ENCODE assay signal across 14 mouse cellular contexts in genomic region chr6:87225286-87225685, GRCm38 (mm10).
DNase-seq lines count a peak whose midpoint lies in the region; ATAC-seq and TF ChIP-seq lines count a peak whose summit lies in the region.
"Had no signal": no experiment of that assay in that cellular context is flagged by ENCODE, and none has a peak within 500 bp of the region (broad histone marks: within the 10 kb centered on the region; RNA-seq: fewer than 3 reads in every experiment).

No protein-coding gene starts in this region.

- no peaks in the 10 kb centered on the region for H3K36me3 ChIP-seq in ES-E14 (ENCODE audit: control insufficient read depth, insufficient read depth, low read length, poor library complexity, severe bottlenecking)
- H3K36me3 ChIP-seq in limb, embryonic 12.5 days, result peaks cover 24% of the 10 kb centered on the region
- H3K36me3 ChIP-seq: forebrain, embryonic 12.5 days; hindbrain, embryonic 13.5 days had no signal

- WGBS in limb, embryonic 12.5 days, result 89% methylated on average over 1 of the region's 1 CpGs

- H3K4me3 ChIP-seq in ES-E14 (ENCODE audit: insufficient read depth in 1 of 2, low read depth in 1 of 2, low read length in 2 of 2, poor library complexity in 1 of 2, severe bottlenecking in 1 of 2), result no peak overlapping the region
- no peak overlapping the region for H3K4me3 ChIP-seq in cortical plate, adult 2 months (ENCODE audit: insufficient read depth, low read length)
- no peak overlapping the region for H3K4me3 ChIP-seq in limb, embryonic 12.5 days (replicated peaks)
- H3K4me3 ChIP-seq: forebrain, embryonic 12.5 days; hindbrain, embryonic 13.5 days had no signal

- H3K27me3 ChIP-seq in limb, embryonic 12.5 days, result no peaks in the 10 kb centered on the region
- H3K27me3 ChIP-seq: forebrain, embryonic 12.5 days; hindbrain, embryonic 13.5 days had no signal

- H3K4me1 ChIP-seq in ES-E14 (ENCODE audit: control insufficient read depth in 2 of 2, insufficient read depth in 2 of 2, low read length in 2 of 2, poor library complexity in 1 of 2), result 0 out of 4 replicates have a peak, but pooled peaks cover 0 to 3% of the 10 kb centered on the region in 2 experiments
- H3K4me1 ChIP-seq in cortical plate, adult 2 months (ENCODE audit: control insufficient read depth, insufficient read depth, low read length), result peaks cover 9% of the 10 kb centered on the region
- peaks cover 64% of the 10 kb centered on the region for H3K4me1 ChIP-seq in limb, embryonic 12.5 days (replicated peaks)
- H3K4me1 ChIP-seq: forebrain, embryonic 12.5 days had no signal

- in situ Hi-C loops in ES-E14 (cut with MboI; ENCODE audit: low sequenced_read_pairs in 2 of 2, unreplicated experiment in 2 of 2), result no loop called here

- no peaks in the 10 kb centered on the region for H3K9me3 ChIP-seq in ES-E14 (ENCODE audit: control insufficient read depth, insufficient read depth, low read depth, low read length)
- peaks cover 5% of the 10 kb centered on the region for H3K9me3 ChIP-seq in limb, embryonic 12.5 days

- DNase-seq in ES-E14 (ENCODE audit: low read depth, low spot score), result peak; percentile 40
- peak; percentile 65 for DNase-seq in kidney, adult 9 months
- DNase-seq in cerebellum, postnatal 10 days, result no peak
- no peak for DNase-seq in spleen, postnatal 36 days (ENCODE audit: low spot score in 2 of 2)
- DNase-seq in layer of hippocampus, adult 9-10 months (ENCODE audit: low spot score), result no peak
- DNase-seq: adrenal gland, postnatal 10 days; liver, postnatal 0 days; right cerebral cortex, adult 18-20 months; thymus, postnatal 14 days had no signal

- peak; percentile 41; the same call in 1 of the 2 replicates for ATAC-seq in limb, embryonic 12.5 days (ENCODE audit: insufficient number of reproducible peaks, insufficient read depth, low FRiP score, low TSS enrichment, low read depth)
- ATAC-seq: liver, postnatal 0 days had no signal

- no peak overlapping the region for H3K27ac ChIP-seq in ES-E14 (ENCODE audit: insufficient read depth, low read depth, low read length, poor library complexity, severe bottlenecking)
- H3K27ac ChIP-seq in cortical plate, adult 2 months (ENCODE audit: insufficient read depth, low read length), result peak overlapping the region; percentile 59; the same call in 1 of the 2 replicates
- peak overlapping the region; percentile 53; the same call in 1 of the 2 replicates for H3K27ac ChIP-seq in limb, embryonic 12.5 days
- H3K27ac ChIP-seq: forebrain, embryonic 12.5 days; hindbrain, embryonic 13.5 days had no signal

- H3K9ac ChIP-seq in ES-E14 (ENCODE audit: insufficient read depth, low read depth, low read length, poor library complexity, severe bottlenecking), result no peak overlapping the region
- H3K9ac ChIP-seq in limb, embryonic 12.5 days (replicated peaks), result no peak overlapping the region
- H3K9ac ChIP-seq: forebrain, embryonic 12.5 days; hindbrain, embryonic 13.5 days; liver, postnatal 0 days had no signal

- TF ChIP-seq CTCF in cortical plate, adult 2 months (IDR thresholded peaks at IDR 0.05; ENCODE audit: extremely low read depth, insufficient read depth, low read length), result no peak

- no peak for TF ChIP-seq POLR2A in cortical plate, adult 2 months (IDR thresholded peaks at IDR 0.05; ENCODE audit: extremely low read depth, insufficient read depth, low read length)

- H3K4me2 ChIP-seq in limb, embryonic 12.5 days, result no peak overlapping the region
- H3K4me2 ChIP-seq: forebrain, embryonic 12.5 days; heart, embryonic 11.5 days; hindbrain, embryonic 13.5 days had no signal

TF ChIP-seq in ES-E14, 5 proteins besides CTCF, POLR2A, EP300 and RAD21:
- TF ChIP-seq ZNF384 (IDR thresholded peaks at IDR 0.05; ENCODE audit: low read depth, low read length) (no peak), MAFK (IDR thresholded peaks at IDR 0.05; ENCODE audit: insufficient read depth, low read depth, low read length) (no peak), HCFC1 (IDR thresholded peaks at IDR 0.05; ENCODE audit: borderline replicate concordance, insufficient read depth, low read length) (no peak), ZC3H11A (IDR thresholded peaks at IDR 0.05; ENCODE audit: borderline replicate concordance, low read depth, low read length) (no peak), CHD2 (IDR thresholded peaks at IDR 0.05; ENCODE audit: low read depth, low read length) (no peak)
TF ChIP-seq in ES-E14: peak in this region for 0.

Comparison
In these comparisons a context has a peak if more than half of its experiments do, and no peak if none do; other contexts are left out.
1. DNase-seq: peak in ES-E14 (single experiment) and kidney, adult 9 months (single experiment); none in cerebellum, postnatal 10 days (0 of 2), spleen, postnatal 36 days (0 of 2) and layer of hippocampus, adult 9-10 months (single experiment).